Mouse (Mus musculus) hindbrain, embryonic 14.5 days (tissue): ENCODE measurements around the gene Arl5c. TPM values are rescaled to one million over a fixed set of nuclear protein-coding genes. Genes with fewer than 3 reads are reported as not detected.

ENCODE experiments used
- ATAC-seq: fragments of 200-750 bp; cut with Nextera tagmentation; 2 replicates; pipeline ENCODE4 v1.8.0; 2017; ENCODE audit warnings: moderate number of reproducible peaks, mild to moderate bottlenecking, moderate TSS enrichment, moderate library complexity; ENCODE audit not compliant: low FRiP score
- DNase-seq: peaks from one replicate; pipeline ENCODE4 v3.0.0-alpha.2; 2015; ENCODE audit warnings: low spot score
- H3K27ac ChIP-seq: fragments of 300-500 bp; sonication (generic); 2 replicates; pipeline ENCODE4 v1.5.1; 2014; ENCODE audit warnings: mild to moderate bottlenecking, moderate library complexity
- H3K27me3 ChIP-seq: fragments of 300-500 bp; sonication (generic); 2 replicates; pipeline ENCODE4 v1.6.1; 2014; ENCODE audit warnings: mild to moderate bottlenecking, low read length, mixed read lengths; ENCODE audit not compliant: control insufficient read depth, insufficient read depth
- H3K36me3 ChIP-seq: fragments of 300-500 bp; sonication (generic); replicated peaks from 2 replicates; pipeline ENCODE4 v1.6.1; 2014; ENCODE audit not compliant: control insufficient read depth, insufficient read depth
- H3K4me1 ChIP-seq: fragments of 300-500 bp; sonication (generic); replicated peaks from 2 replicates; pipeline ENCODE4 v1.6.1; 2014; ENCODE audit warnings: antibody characterized with exemption, low read length, mixed read lengths; ENCODE audit not compliant: control insufficient read depth, insufficient read depth
- H3K4me2 ChIP-seq: fragments of 300-500 bp; sonication (generic); replicated peaks from 2 replicates; pipeline ENCODE4 v1.6.1; 2014; ENCODE audit warnings: mild to moderate bottlenecking, moderate library complexity
- H3K4me3 ChIP-seq: fragments of 300-500 bp; sonication (generic); replicated peaks from 2 replicates; pipeline ENCODE4 v1.5.1; 2014; ENCODE audit warnings: mild to moderate bottlenecking, low read length
- H3K9ac ChIP-seq: fragments of 300-500 bp; sonication (generic); 2 replicates; pipeline ENCODE4 v1.6.1; 2014
- H3K9me3 ChIP-seq: fragments of 300-500 bp; sonication (generic); 2 replicates; pipeline ENCODE4 v1.6.1; 2016; ENCODE audit warnings: low read length; ENCODE audit not compliant: control insufficient read depth
- WGBS: fragments of 180-500 bp; shearing (Covaris S2); extraction: QIAGEN DNeasy Blood & Tissue Kit; methylation state at CpG from one replicate; pipeline ENCODE4 v1.1.7; 2014; 5-methylcytosine and 5-hydroxymethylcytosine counted together
- polyA plus RNA-seq: library from polyadenylated mRNA; unstranded; fragments of >200 nt; fragmentation: Nextera tagmentation; extraction: Ambion mirVana; gene quantifications from 2 replicates; pipeline ENCODE4 v1.2.1, GENCODE M21; 2014

The Arl5c gene
- polyA plus RNA-seq, 1 experiment from 2014 or later: 11.0 TPM

DNA sequence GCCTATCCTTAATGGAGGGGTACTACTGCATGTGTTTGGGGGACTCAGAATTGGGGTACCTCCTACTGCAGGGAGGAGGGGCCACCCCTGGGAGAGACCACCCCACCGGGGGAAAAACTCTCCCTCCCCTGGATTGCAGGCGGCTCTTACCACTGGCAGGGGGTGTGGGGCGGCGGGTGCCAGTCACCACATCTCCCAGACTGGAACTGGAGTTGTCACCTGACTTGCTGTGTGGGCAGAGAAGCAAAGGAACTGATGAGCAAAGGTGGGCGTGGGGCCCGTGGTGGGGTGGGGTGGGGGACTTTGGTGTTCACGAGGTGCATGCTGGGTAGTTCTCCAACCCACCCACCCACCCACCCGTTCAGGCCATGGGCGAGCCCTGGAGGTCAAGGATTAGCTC, 15.7 kb upstream of the Arl5c start:
- Histone ChIP-seq H3K9me3 (no peaks in the 10 kb centered on the region), H3K4me2 (no peak overlapping the region), H3K36me3 (peaks cover 92% of the 10 kb centered on the region), H3K27me3 (no peaks in the 10 kb centered on the region), H3K9ac (no peak overlapping the region), H3K4me1 (no peaks in the 10 kb centered on the region), H3K4me3 (no peak overlapping the region), H3K27ac (no peak overlapping the region)
- WGBS: 73% methylated on average over 9 of the region's 9 CpGs
- DNase-seq (no peak), ATAC-seq (no peak)

DNA sequence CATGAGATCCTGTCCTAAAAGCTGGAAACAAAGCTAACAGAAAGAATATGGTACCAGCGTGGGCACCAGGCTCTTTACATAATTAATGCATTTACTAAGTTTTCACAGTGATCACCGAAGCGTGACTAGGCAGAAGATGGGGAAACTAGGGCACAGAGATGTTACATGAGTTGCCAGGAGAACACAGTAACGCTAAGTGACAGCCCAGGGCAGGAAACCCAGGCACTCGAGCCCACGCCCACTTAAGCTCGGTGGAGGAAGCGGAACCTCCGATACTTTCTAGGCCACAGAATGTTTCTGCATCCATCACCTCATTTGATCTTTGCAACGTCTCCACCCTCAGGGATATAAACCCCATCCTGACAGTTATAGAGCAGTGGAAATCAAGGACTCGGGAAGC, 12.1 kb upstream of the Arl5c start:
- Histone ChIP-seq H3K4me2 (no peak overlapping the region), H3K9me3 (no peaks in the 10 kb centered on the region), H3K4me3 (no peak overlapping the region), H3K27ac (no peak overlapping the region), H3K4me1 (no peaks in the 10 kb centered on the region), H3K36me3 (peaks cover 83% of the 10 kb centered on the region), H3K9ac (no peak overlapping the region), H3K27me3 (no peaks in the 10 kb centered on the region)
- DNase-seq (no peak), ATAC-seq (no peak)
- WGBS: 80% methylated on average over 11 of the region's 11 CpGs

DNA sequence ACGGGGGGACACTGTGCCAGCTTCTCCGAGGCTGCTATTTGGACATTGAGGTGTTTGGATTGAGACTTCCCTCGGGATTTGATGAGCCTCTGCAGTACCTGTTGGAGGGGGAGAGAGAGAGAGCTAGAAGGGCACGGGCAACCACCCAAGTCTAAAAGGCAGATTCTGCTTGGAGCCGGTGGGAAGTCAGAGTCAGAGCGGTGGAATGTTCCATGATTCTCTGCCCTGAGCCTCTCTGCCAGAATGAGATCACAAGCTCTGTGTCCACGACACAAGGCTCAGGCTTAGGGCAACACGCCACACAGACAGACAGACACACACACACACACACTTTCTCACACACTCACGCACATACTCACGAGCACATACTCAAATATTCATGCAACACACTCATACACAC, 9.7 kb upstream of the Arl5c start:
- Histone ChIP-seq H3K36me3 (peaks cover 79% of the 10 kb centered on the region), H3K4me2 (no peak overlapping the region), H3K27ac (no peak overlapping the region), H3K27me3 (no peaks in the 10 kb centered on the region), H3K4me3 (no peak overlapping the region), H3K4me1 (no peaks in the 10 kb centered on the region), H3K9me3 (no peaks in the 10 kb centered on the region), H3K9ac (no peak overlapping the region)
- WGBS: 84% methylated on average over 10 of the region's 10 CpGs
- ATAC-seq (no peak), DNase-seq (no peak)

DNA sequence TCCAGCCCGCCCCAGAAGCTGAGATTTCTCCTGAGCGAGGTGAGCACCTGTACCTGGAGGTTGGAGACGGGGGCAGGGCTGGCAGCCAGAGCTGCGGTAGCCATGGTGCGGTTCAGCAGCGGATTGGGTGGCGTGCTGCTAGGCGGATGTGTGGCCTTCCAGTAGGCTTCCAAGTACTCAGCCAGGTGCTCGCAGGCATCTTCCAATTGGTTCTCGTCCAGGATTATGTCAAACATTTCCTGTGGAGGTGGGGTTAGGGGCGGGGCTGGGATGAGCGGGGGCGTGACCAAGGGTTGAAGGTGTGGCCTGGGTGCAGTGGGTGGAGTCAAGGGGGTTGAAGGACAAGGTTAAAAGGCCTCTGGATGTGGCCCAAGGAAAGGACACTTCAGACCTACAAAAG, 9.1 kb upstream of the Arl5c start:
- H3K4me1 ChIP-seq: no peaks in the 10 kb centered on the region
- H3K27me3 ChIP-seq: no peaks in the 10 kb centered on the region
- no peak overlapping the region for H3K4me3 ChIP-seq
- no peak overlapping the region for H3K27ac ChIP-seq
- ATAC-seq (no peak), DNase-seq (no peak)
- H3K4me2 ChIP-seq: no peak overlapping the region
- H3K9ac ChIP-seq: no peak overlapping the region
- H3K9me3 ChIP-seq: no peaks in the 10 kb centered on the region
- 52% methylated on average over 13 of the region's 13 CpGs for WGBS
- H3K36me3 ChIP-seq: peaks cover 73% of the 10 kb centered on the region

DNA sequence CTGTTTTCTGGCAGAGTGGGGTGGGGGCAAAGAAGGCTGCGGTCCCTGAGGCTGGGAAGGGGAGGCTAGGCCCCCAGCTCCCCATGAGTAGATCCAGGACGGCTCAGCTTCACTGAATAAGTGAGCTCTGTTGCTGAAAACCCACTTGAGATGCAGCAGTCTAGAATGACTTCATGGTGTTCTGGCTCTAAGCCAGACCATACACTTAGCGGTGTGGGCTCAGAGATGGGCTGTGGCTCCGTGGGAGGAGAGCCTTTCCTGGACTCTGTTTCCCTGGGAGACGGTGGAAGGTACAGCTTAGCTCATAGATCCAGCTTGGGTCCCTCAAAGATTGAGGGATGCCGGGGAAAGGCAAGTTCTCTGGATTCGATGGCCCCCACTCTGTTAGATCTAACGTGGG, 8.2 kb upstream of the Arl5c start:
- H3K9ac ChIP-seq: no peak overlapping the region
- no peak overlapping the region for H3K4me2 ChIP-seq
- no peaks in the 10 kb centered on the region for H3K4me1 ChIP-seq
- H3K27me3 ChIP-seq: no peaks in the 10 kb centered on the region
- H3K4me3 ChIP-seq: no peak overlapping the region
- no peak for ATAC-seq
- 69% methylated on average over 8 of the region's 8 CpGs for WGBS
- H3K27ac ChIP-seq: no peak overlapping the region
- no peak for DNase-seq
- H3K36me3 ChIP-seq: peaks cover 64% of the 10 kb centered on the region
- no peaks in the 10 kb centered on the region for H3K9me3 ChIP-seq

DNA sequence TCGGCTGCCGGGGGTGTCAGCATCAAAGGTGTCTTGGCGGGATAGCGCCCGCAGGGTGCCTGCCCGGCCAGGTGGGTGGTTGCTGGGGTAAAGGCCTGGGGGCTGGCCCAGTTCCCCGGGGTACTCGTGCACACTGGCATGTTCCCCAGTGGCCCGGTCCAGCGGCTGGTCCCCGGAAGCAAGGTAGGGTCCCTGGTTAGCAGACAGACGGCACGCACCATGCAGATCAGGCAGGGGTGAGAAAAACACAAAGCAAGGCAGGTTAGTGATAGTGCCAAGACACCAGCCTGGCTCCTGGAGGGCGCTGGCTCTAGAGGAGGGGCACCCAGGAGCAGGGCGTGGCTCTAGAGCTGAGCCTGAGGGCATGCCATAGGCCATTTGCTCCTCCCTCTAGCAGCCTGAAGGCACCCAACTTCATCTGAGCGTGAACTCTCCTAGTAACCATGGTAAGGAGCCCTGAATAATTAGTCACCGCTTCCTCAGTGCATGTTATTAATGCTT, 7.2 kb upstream of the Arl5c start:
- no peak for ATAC-seq
- Histone ChIP-seq H3K4me3 (no peak overlapping the region), H3K36me3 (peaks cover 55% of the 10 kb centered on the region), H3K4me1 (no peaks in the 10 kb centered on the region), H3K9me3 (no peaks in the 10 kb centered on the region), H3K27me3 (no peaks in the 10 kb centered on the region), H3K4me2 (no peak overlapping the region), H3K27ac (no peak overlapping the region), H3K9ac (no peak overlapping the region)
- 37% methylated on average over 17 of the region's 17 CpGs for WGBS
- no peak for DNase-seq

DNA sequence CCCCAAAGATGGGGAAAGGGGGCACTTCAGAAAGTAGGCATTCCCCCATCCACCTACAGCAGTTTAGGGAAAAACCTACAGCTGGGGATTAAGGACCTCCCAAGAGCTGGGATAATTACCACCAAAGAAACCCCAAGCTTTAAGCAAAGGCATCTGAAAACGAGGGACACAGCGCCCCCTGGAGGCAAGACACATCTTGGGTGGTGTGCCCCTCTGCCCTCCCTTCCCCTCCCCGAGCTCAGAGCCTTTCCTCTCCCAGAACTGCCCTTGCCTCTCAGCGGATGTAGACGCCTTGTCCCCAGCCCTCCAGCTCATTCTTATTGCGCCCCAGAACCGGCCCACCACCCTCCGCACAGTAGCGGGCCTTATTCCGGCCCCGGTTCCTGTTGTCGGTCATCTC, 6.6 kb upstream of the Arl5c start:
- DNase-seq (peak; percentile 79), ATAC-seq (no peak)
- Histone ChIP-seq H3K4me1 (no peaks in the 10 kb centered on the region), H3K9me3 (no peaks in the 10 kb centered on the region), H3K4me2 (no peak overlapping the region; the same call in 1 of the 2 replicates), H3K27ac (no peak overlapping the region), H3K4me3 (no peak overlapping the region), H3K36me3 (peaks cover 49% of the 10 kb centered on the region), H3K27me3 (no peaks in the 10 kb centered on the region), H3K9ac (no peak overlapping the region)
- WGBS: 12% methylated on average over 12 of the region's 12 CpGs

DNA sequence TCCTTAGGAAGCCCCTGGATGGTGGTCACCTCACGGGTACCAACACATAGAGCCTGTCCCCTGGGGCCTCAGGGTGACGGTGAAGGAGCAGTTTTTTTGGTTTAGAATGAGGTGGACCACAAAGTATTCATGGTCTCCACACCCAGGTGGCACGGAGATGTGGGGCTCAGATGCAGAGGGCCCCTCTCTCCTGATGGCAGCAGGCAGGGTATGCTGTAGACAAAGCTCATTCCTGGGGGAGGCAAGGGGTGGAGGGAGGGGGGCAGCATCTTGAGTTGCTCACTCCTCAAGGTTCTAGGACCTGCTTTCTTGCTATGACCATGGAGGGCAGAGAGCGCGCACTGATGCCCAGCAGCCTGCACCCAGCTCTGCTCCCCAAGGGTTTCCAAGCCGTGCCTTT, 6.0 kb upstream of the Arl5c start:
- no peaks in the 10 kb centered on the region for H3K4me1 ChIP-seq
- no peak overlapping the region for H3K4me2 ChIP-seq
- H3K36me3 ChIP-seq: peaks cover 42% of the 10 kb centered on the region
- no peaks in the 10 kb centered on the region for H3K9me3 ChIP-seq
- no peak overlapping the region for H3K27ac ChIP-seq
- no peak overlapping the region for H3K4me3 ChIP-seq
- no peak overlapping the region for H3K9ac ChIP-seq
- ATAC-seq: no peak
- DNase-seq: no peak
- no peaks in the 10 kb centered on the region for H3K27me3 ChIP-seq
- WGBS: 55% methylated on average over 6 of the region's 6 CpGs

DNA sequence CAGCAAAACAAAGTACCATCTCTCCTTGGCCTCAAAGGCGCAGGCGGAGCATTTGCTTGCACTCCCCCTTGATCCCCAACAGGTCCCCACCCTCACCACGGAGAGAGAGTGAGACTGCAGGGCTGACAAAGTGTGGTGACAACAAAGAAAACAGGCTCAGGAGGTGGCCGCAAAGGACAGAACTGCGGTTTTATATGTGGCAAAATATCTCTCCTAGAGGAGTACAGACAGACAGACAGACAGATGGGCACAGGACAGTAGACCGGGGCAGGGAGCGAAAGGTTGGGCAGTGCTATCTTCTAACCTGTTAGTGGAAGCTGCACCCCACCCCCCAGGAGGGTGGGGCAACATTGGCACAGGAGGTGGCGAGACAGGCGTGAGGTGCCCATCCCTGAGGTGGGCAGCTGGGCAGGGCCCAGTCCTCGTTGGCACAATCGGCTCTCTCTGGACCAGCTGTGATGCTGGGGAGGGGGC, 5.4 kb upstream of the Arl5c start:
- DNase-seq (no peak), ATAC-seq (no peak)
- no peaks in the 10 kb centered on the region for H3K27me3 ChIP-seq
- no peak overlapping the region for H3K9ac ChIP-seq
- H3K4me1 ChIP-seq: no peaks in the 10 kb centered on the region
- H3K36me3 ChIP-seq: peaks cover 36% of the 10 kb centered on the region
- no peak overlapping the region for H3K4me2 ChIP-seq
- H3K4me3 ChIP-seq: no peak overlapping the region
- no peak overlapping the region for H3K27ac ChIP-seq
- WGBS: 45% methylated on average over 11 of the region's 11 CpGs
- no peaks in the 10 kb centered on the region for H3K9me3 ChIP-seq
